Mouse (Mus musculus) midbrain, embryonic 12.5 days (tissue): Measurements from ENCODE around the gene Agxt. TPM values are rescaled to one million over a fixed set of nuclear protein-coding genes. Genes with fewer than 3 reads are reported as not detected.

Experiments
- ATAC-seq: fragments of 200-750 bp; cut with Nextera tagmentation; 2 replicates; pipeline ENCODE4 v1.8.0; 2017; ENCODE audit warnings: low read depth, moderate TSS enrichment, moderate library complexity; ENCODE audit not compliant: low FRiP score
- H3K27ac ChIP-seq: fragments of 300-500 bp; sonication (generic); replicated peaks from 2 replicates; pipeline ENCODE4 v1.5.1; 2016; ENCODE audit warnings: mild to moderate bottlenecking
- H3K27me3 ChIP-seq: fragments of 300-500 bp; sonication (generic); 2 replicates; pipeline ENCODE4 v1.6.1; 2016; ENCODE audit warnings: mild to moderate bottlenecking
- H3K36me3 ChIP-seq: fragments of 300-500 bp; sonication (generic); 2 replicates; pipeline ENCODE4 v1.6.1; 2016
- H3K4me1 ChIP-seq: fragments of 300-500 bp; sonication (generic); 2 replicates; pipeline ENCODE4 v1.6.1; 2016
- H3K4me2 ChIP-seq: fragments of 300-500 bp; sonication (generic); replicated peaks from 2 replicates; pipeline ENCODE4 v1.6.1; 2016; ENCODE audit warnings: mild to moderate bottlenecking, moderate library complexity
- H3K4me3 ChIP-seq: fragments of 300-500 bp; sonication (generic); 2 replicates; pipeline ENCODE4 v1.5.1; 2016; ENCODE audit warnings: mild to moderate bottlenecking
- H3K9ac ChIP-seq: fragments of 300-500 bp; sonication (generic); replicated peaks from 2 replicates; pipeline ENCODE4 v1.6.1; 2016; ENCODE audit warnings: mild to moderate bottlenecking, moderate library complexity
- H3K9me3 ChIP-seq: fragments of 300-500 bp; sonication (generic); 2 replicates; pipeline ENCODE4 v1.6.1; 2016; ENCODE audit warnings: mild to moderate bottlenecking
- WGBS: fragments of 180-500 bp; shearing (Covaris S2); methylation state at CpG from one replicate; pipeline ENCODE4 v1.1.7; 2016; 5-methylcytosine and 5-hydroxymethylcytosine counted together
- polyA plus RNA-seq: library from polyadenylated mRNA; unstranded; fragments of >200 nt; fragmentation: Nextera tagmentation; extraction: Ambion mirVana; gene quantifications from 2 replicates; pipeline ENCODE4 v1.2.1, GENCODE M21; 2016

Agxt gene
- polyA plus RNA-seq, result not detected in 2 replicates

DNA sequence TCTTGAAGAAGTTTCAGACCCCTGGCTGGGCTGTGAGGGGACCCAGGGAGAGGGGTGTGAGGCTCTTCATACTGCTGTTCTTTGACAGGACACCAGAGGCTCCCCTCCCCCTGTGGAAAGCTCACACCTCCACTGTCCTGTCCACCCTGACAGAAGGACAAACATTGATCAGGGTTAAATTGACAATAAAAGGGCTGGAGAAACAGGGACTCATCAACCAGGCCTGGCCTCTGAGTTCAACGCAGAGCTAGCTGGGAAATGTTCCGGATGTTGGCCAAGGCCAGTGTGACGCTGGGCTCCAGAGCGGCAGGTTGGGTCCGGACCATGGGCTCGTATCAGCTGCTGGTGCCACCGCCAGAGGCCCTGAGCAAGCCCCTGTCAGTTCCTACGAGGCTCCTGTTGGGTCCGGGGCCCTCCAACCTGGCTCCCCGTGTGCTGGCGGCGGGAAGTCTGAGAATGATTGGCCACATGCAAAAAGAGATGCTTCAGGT, at the start of gene Agxt:
TSS of gene Agxt (plus strand) at position 205 of the 491 bp plus-strand sequence.
- Histone ChIP-seq H3K9me3 (no peaks in the 10 kb centered on the region), H3K4me2 (no peak within 1 kb of the TSS), H3K27me3 (no peaks in the 10 kb centered on the region; the same call in 1 of the 2 replicates), H3K27ac (no peak within 1 kb of the TSS), H3K4me1 (no peaks in the 10 kb centered on the region), H3K36me3 (no peaks in the 10 kb centered on the region), H3K4me3 (no peak within 1 kb of the TSS), H3K9ac (no peak within 1 kb of the TSS)
- ATAC-seq, result no peak
- 87% methylated on average over 12 of the region's 12 CpGs for WGBS

DNA sequence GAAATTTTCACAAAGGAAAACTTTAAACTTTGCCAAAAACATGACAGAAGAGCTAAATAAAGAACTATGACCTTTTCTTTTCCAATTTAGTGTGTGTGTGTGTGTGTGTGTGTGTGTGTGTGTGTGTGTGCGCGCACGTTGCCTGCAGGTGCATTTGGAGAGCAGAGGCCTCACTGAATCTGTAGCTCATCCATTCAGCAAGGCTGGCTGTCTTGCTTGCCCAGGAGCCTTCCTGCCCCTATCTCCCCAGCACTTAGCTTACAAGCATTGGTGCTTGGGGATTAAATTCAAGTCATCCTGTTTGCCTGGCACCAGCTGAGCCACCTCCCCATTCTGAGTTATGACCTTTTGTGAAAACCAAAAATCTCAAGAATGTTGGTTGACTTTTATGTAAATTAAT, 42.5 kb upstream of the Agxt start:
- H3K9me3 ChIP-seq, result no peaks in the 10 kb centered on the region
- no peak overlapping the region for H3K4me2 ChIP-seq
- WGBS, result 82% methylated on average over 3 of the region's 3 CpGs

DNA sequence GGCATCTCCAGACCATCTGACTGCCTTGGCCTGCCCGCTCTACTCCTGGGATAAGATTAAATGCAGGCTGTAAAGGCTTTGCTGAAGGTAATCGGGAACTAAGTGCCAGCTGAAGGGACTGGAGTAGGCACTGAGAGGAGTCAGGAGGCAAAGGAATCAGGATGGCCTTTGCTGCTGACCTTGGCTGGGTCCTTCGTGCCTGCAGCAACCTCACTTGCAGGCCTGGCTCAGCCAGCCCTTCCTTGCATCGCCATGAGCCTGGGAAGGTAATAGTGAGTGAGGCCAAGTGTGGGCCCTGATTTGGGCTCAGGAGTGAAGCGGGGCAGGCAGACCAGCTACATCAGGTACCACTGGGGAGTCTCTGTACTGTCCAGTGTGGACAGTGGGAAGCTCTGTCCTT, 36.1 kb upstream of the Agxt start:
- Histone ChIP-seq H3K4me1 (peaks cover 39% of the 10 kb centered on the region), H3K36me3 (no peaks in the 10 kb centered on the region), H3K27ac (no peak overlapping the region), H3K9ac (no peak overlapping the region), H3K27me3 (peaks cover 27% of the 10 kb centered on the region), H3K4me2 (peak overlapping the region; percentile 95; the same call in 1 of the 2 replicates), H3K4me3 (no peak overlapping the region), H3K9me3 (no peaks in the 10 kb centered on the region)
- 86% methylated on average over 5 of the region's 5 CpGs for WGBS
- ATAC-seq, result no peak

More for the DNA sequence above, 42.5 kb upstream of the Agxt start:
- peaks cover 6% of the 10 kb centered on the region; the same call in 1 of the 2 replicates for H3K36me3 ChIP-seq
- no peak for ATAC-seq
- no peak overlapping the region for H3K9ac ChIP-seq
- no peak overlapping the region for H3K27ac ChIP-seq
- no peaks in the 10 kb centered on the region for H3K27me3 ChIP-seq
- H3K4me3 ChIP-seq, result no peak overlapping the region
- H3K4me1 ChIP-seq, result peaks cover 13% of the 10 kb centered on the region

DNA sequence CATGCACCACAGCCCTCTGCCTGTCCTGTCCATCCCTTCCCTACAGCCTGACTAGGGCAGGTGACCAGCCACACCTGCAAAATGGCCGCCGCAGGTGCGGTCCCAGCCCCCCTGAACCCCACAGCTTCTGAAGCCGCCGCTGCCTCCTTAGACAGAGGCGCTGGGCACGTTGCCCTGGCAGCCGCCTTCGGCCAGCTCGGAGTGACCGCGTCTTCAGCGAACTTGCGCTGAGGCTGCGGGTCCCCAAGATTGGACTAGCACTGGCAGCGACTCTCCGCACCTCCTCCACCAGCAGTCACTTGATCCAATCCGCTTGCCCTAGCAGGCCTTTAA, 34.8 kb upstream of the Agxt start:
- H3K4me3 ChIP-seq, result peak overlapping the region; percentile 62
- peaks cover 37% of the 10 kb centered on the region for H3K4me1 ChIP-seq
- H3K9ac ChIP-seq, result peak overlapping the region; percentile 71
- no peaks in the 10 kb centered on the region for H3K9me3 ChIP-seq
- peak; percentile 1; the same call in 1 of the 2 replicates for ATAC-seq
- H3K4me2 ChIP-seq, result peak overlapping the region; percentile 95
- H3K27ac ChIP-seq, result peak overlapping the region; percentile 73
- H3K36me3 ChIP-seq, result no peaks in the 10 kb centered on the region
- WGBS, result 1% methylated on average over 18 of the region's 18 CpGs
- H3K27me3 ChIP-seq, result peaks cover 27% of the 10 kb centered on the region

DNA sequence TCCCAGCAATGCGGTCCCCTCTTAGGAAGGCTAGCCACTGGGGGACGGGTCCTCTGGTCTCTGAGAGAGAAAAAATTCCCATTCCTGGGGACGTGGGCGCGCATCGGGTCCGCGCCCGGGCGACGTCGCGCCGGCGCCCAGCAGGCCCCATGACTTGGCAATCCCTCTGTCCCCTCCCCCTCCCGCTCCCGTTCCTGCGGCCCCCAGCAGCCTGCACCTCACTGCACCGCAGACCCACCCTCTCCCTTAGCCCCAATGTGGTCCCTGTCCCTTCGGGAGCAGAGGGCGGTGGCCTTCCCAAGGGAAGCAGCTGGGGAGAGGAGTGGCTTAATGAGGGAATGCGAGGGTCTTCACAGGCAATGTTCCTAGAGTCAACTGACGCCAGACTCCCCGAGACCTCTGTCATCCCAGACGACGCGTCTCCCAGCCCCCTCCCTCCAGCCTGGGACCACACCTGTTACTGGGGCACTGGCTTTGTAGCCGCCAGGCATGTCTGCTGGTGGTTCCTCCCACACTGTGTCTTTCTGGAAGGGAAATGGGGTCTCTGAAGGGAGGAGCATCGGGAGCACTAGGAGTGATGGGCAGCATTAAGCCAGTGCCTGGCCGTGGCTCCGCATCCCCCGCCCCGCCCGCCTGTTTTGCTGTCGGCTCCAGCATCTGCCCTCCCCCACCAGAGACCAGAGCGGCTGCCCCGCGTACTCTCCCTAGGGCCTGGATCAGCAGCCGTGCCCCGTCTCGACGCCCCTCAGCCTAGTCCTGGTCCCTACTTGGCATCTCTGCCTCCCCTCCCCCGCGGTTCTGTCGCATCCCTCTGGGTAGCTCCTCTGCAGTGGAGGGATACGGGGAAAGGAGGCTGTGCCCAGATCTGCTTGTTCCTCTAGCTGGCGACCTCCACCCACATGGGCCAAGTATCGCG, 34.2 kb upstream of the Agxt start:
- H3K4me2 ChIP-seq, result peak overlapping the region; percentile 95
- peak overlapping the region; percentile 62 for H3K4me3 ChIP-seq
- peaks cover 27% of the 10 kb centered on the region for H3K27me3 ChIP-seq
- under 1% methylated on average over 46 of the region's 49 CpGs for WGBS
- H3K4me1 ChIP-seq, result peaks cover 31% of the 10 kb centered on the region
- ATAC-seq, result peak; percentile 71
- peak overlapping the region; percentile 71 for H3K9ac ChIP-seq
- peak overlapping the region; percentile 73 for H3K27ac ChIP-seq
- no peaks in the 10 kb centered on the region for H3K36me3 ChIP-seq
- no peaks in the 10 kb centered on the region for H3K9me3 ChIP-seq

DNA sequence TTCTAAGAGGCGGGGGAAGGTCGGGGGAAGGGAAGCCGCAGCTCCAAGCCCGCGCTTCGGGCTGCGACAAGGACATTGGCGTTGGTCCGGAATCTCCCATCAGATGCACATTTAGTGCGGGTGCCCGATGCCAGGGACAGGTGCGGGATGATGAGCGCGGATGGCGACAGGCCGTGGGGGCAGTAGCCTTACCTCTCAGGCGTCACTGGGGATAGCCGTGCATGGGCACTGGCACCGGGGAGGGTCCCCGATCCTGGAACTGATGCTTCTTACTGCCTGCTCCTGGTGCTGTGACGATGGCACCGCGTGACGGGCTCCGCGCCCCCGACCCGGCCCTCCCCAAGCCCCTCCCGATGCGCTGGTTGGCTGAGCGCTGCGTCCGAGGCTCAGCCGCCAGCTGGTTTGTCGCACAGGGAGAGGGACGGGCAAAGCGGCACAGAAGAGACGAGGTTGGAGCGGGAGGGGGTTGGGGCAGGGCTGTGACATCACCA, 33.4 kb upstream of the Agxt start, which contains the start of gene Kif1a:
TSS of gene Kif1a (minus strand) at position 381 of the 491 bp plus-strand sequence.
- Histone ChIP-seq H3K9me3 (no peaks in the 10 kb centered on the region), H3K36me3 (no peaks in the 10 kb centered on the region), H3K9ac (peak within 1 kb of the TSS; percentile 71), H3K27ac (peak within 1 kb of the TSS; percentile 73), H3K4me2 (peak within 1 kb of the TSS; percentile 95), H3K27me3 (peaks cover 27% of the 10 kb centered on the region), H3K4me3 (peak within 1 kb of the TSS; percentile 62), H3K4me1 (peaks cover 25% of the 10 kb centered on the region)
- ATAC-seq, result peak; percentile 92
- WGBS, result under 1% methylated on average over 39 of the region's 39 CpGs

DNA sequence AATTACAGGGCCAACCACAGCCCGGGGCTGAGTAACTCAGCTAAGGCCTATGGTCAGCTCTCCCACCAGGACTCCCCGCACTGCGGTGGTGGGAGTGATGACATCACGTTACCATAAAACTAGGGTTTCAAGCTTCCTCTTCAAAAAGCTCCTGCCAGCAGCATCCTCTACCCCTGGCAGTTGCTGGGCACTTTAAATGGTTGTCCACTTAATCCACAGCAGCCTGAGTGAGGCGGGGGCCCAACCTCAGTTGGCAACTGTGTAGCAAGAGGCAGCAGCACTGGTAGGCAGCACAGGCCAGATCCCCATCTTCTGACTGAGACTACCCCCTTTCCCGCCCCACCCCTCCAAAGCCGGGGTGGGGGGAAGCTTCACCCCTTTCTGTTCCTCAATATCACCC, 32.3 kb upstream of the Agxt start:
- Histone ChIP-seq H3K4me1 (peaks cover 25% of the 10 kb centered on the region), H3K4me2 (peak overlapping the region; percentile 95; the same call in 1 of the 2 replicates), H3K9me3 (no peaks in the 10 kb centered on the region), H3K36me3 (no peaks in the 10 kb centered on the region), H3K4me3 (no peak overlapping the region), H3K9ac (0 out of 2 replicates have a peak overlapping the region, but pooled peaks have one; percentile 6), H3K27ac (0 out of 2 replicates have a peak overlapping the region, but pooled peaks have one; percentile 15), H3K27me3 (peaks cover 27% of the 10 kb centered on the region)
- ATAC-seq, result no peak
- WGBS, result 65% methylated on average over 7 of the region's 7 CpGs

DNA sequence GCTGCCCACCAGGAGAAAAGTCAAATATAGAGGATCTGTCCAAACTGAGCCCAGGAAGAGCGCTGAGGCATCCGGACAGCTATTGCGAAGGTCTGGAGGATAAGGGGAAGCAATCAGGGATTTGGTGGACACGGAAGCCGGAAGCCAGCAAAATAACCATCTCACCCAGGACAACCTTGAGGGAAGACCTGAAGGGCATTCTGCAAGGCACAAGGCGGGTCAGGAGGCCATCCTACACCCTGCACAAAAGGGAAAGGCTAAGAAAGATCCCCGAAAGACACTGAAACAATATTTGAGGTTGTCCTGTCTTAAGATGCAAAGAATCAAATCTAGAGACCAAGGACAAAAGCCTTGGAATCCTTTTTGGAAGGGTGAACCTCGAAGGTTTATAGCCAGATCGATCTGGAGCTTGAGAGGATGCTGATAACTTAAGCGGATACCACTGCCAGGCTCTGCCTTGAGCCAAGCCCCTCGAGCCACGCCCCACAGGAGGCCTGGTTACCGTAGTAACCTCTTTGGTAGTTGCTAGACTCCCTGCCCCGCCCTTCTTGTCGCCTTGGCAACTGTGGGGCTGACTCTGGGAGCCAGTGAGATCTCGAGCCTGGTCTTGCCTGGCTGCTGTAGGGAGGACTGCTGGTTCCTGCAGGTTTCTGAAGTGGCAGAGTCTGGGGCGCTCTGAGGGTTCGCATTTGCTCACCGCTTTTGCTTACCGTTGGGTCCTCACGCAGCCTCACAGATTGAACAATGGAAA, 20.2 kb upstream of the Agxt start:
- H3K4me3 ChIP-seq, result peak overlapping the region; percentile 47
- H3K9me3 ChIP-seq, result no peaks in the 10 kb centered on the region
- H3K4me2 ChIP-seq, result peak overlapping the region; percentile 74
- no peaks in the 10 kb centered on the region for H3K36me3 ChIP-seq
- WGBS, result 21% methylated on average over 21 of the region's 21 CpGs
- H3K9ac ChIP-seq, result peak overlapping the region; percentile 52
- peaks cover 8% of the 10 kb centered on the region for H3K4me1 ChIP-seq
- peak; percentile 99 for ATAC-seq
- peak overlapping the region; percentile 76 for H3K27ac ChIP-seq
- H3K27me3 ChIP-seq, result no peaks in the 10 kb centered on the region

DNA sequence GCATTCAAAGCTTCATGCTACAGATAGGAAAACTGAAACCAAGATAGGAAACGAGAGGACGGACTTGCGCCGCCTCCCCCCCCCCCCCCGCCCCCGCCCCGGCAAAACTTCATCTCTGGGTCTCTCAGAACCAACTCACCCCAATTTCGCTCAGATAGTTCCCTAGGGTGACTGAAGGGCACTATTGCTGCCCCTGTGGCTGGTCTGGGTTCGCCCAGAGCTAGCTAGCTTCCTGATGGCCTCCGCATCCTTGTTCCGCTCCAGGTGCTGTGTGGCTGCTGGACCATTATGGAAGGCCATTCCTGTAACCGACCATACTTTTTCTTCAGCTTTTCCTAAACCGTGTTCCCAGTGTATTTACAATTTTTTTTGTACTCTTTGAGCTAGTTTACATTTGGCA, 19.6 kb upstream of the Agxt start:
- H3K4me3 ChIP-seq, result peak overlapping the region; percentile 47
- WGBS, result 12% methylated on average over 10 of the region's 13 CpGs
- H3K4me1 ChIP-seq, result peaks cover 8% of the 10 kb centered on the region
- ATAC-seq, result peak; percentile 72
- H3K36me3 ChIP-seq, result no peaks in the 10 kb centered on the region
- peak overlapping the region; percentile 76 for H3K27ac ChIP-seq
- H3K9ac ChIP-seq, result peak overlapping the region; percentile 52
- H3K4me2 ChIP-seq, result peak overlapping the region; percentile 74
- H3K9me3 ChIP-seq, result no peaks in the 10 kb centered on the region
- H3K27me3 ChIP-seq, result no peaks in the 10 kb centered on the region

DNA sequence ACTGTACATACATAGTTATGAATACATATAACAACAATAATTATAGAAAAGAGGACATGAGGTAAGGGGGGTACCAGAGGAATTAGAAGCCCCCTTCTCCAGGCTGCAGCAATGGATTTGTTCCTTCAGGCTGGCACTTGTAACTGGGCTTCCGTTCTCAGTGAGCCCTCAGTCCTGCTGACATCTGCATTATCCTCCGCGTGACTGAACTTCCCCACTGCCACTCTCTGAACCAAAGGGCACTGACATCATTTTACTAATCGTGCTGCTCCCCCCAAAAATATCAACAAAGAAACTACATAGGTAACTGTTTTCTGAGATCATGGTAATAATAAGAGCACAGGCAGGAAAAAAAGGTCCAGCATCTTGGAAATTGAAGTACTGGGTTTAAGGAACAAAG, 16.2 kb upstream of the Agxt start:
- no peak overlapping the region for H3K9ac ChIP-seq
- no peaks in the 10 kb centered on the region for H3K27me3 ChIP-seq
- no peaks in the 10 kb centered on the region for H3K9me3 ChIP-seq
- 45% methylated on average over 4 of the region's 4 CpGs for WGBS
- no peak overlapping the region for H3K4me2 ChIP-seq
- peaks cover 8% of the 10 kb centered on the region for H3K4me1 ChIP-seq
- no peak overlapping the region for H3K4me3 ChIP-seq
- no peak overlapping the region for H3K27ac ChIP-seq
- ATAC-seq, result no peak
- no peaks in the 10 kb centered on the region for H3K36me3 ChIP-seq

DNA sequence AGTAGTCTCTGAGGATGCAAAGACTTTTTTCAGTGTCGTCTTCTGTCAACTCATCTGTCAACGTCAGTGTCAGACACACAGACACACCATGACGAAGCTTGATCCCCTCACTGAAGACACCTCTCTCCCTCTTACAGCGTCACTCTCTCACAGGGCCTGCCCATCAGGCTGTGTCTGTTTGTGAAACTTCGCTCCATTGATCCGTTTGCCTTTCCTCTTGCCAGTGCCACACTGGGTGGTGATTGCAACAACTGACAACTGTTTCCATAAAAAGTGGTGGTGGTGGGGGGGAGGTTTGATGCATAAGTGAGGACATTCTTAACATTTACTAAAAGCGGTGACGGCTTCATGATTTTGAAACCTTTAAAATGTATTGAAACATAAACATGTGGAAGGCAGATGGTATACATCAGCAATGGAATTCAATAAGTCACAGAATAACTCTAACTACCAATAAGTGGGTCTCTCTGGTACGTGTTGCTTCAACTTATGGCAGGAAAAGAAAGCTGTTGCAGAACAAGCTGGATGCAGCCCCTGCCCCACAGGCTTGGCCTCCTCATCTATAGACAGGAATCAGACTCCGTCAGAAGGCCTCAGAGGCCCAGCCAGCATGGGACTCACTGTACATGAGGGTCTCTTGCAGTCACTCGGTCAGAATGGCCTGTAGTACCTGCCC, 11.7 kb upstream of the Agxt start:
- 84% methylated on average over 11 of the region's 11 CpGs for WGBS
- H3K27me3 ChIP-seq, result no peaks in the 10 kb centered on the region
- no peak overlapping the region for H3K4me2 ChIP-seq
- no peak overlapping the region for H3K9ac ChIP-seq
- ATAC-seq, result no peak
- H3K27ac ChIP-seq, result no peak overlapping the region
- H3K36me3 ChIP-seq, result no peaks in the 10 kb centered on the region
- 0 out of 2 replicates have a peak, but pooled peaks cover 2% of the 10 kb centered on the region for H3K4me1 ChIP-seq
- H3K9me3 ChIP-seq, result no peaks in the 10 kb centered on the region
- no peak overlapping the region for H3K4me3 ChIP-seq
